In genomic region chr10:21724351-21724750, GRCm38 (mm10) we compare ENCODE assay signal across 31 mouse cellular contexts.
DNase-seq lines count a peak whose midpoint lies in the region; ATAC-seq and TF ChIP-seq lines count a peak whose summit lies in the region.
"Had no signal": no experiment of that assay in that cellular context is flagged by ENCODE, and none has a peak within 500 bp of the region (broad histone marks: within the 10 kb centered on the region; RNA-seq: fewer than 3 reads in every experiment).

No protein-coding gene starts in this region.

- no peak overlapping the region for H3K9ac ChIP-seq in heart, adult 2 months (ENCODE audit: low read depth, low read length)
- H3K9ac ChIP-seq in heart, embryonic 12.5 days = no peak overlapping the region
- H3K9ac ChIP-seq in neural tube, embryonic 15.5 days (replicated peaks) = no peak overlapping the region
- H3K9ac ChIP-seq: forebrain, embryonic 12.5 days; forebrain, postnatal 0 days; hindbrain, embryonic 12.5 days; liver, embryonic 14.5 days; lung, embryonic 15.5 days; midbrain, embryonic 13.5 days; neural tube, embryonic 13.5 days had no signal

- H3K4me2 ChIP-seq in heart, embryonic 12.5 days = no peak overlapping the region
- H3K4me2 ChIP-seq in neural tube, embryonic 15.5 days = no peak overlapping the region
- H3K4me2 ChIP-seq: forebrain, embryonic 12.5 days; hindbrain, embryonic 12.5 days; lung, embryonic 15.5 days; midbrain, embryonic 13.5 days; neural tube, embryonic 13.5 days had no signal

- intact Hi-C loops in gastrocnemius, adult 2 months (cut with DNase I) = no loop called here
- intact Hi-C loops in gastrocnemius, postnatal 36 days (cut with DNase I) = loop anchor here (10.0 kb wide), 1 partner anchor 90 kb away; no protein-coding TSS in a partner anchor
- intact Hi-C loops in heart, adult 2 months (cut with DNase I) = no loop called here
- intact Hi-C loops in heart, postnatal 10 days (cut with DNase I) = no loop called here

- TF ChIP-seq CTCF in gastrocnemius, adult 2 months (IDR thresholded peaks at IDR 0.05) = no peak
- TF ChIP-seq CTCF in heart, adult 2 months (IDR thresholded peaks at IDR 0.05) = no peak

- DNase-seq in gastrocnemius, adult 2 months = peak; percentile 47
- DNase-seq in gastrocnemius, postnatal 36 days = no peak
- peak; percentile 40 to 63 for DNase-seq in heart, adult 2 months
- peak; percentile 33 to 34 for DNase-seq in heart, postnatal 10 days
- DNase-seq in adrenal gland, postnatal 14 days = no peak
- DNase-seq: adrenal gland, postnatal 10 days; cerebellum, adult 18-20 months; cerebellum, postnatal 10 days; forebrain, postnatal 0 days; kidney, adult 9 months; kidney, postnatal 14 days; layer of hippocampus, adult 9-11 months; liver; lung, postnatal 4 days; retina, postnatal 1 day; right cerebral cortex, postnatal 14 days; thymus, postnatal 4 days had no signal

- no peaks in the 10 kb centered on the region for H3K4me1 ChIP-seq in heart, adult 2 months (ENCODE audit: control insufficient read depth, insufficient read depth, low read length)
- no peaks in the 10 kb centered on the region for H3K4me1 ChIP-seq in heart, embryonic 12.5 days (replicated peaks)
- H3K4me1 ChIP-seq in brown adipose tissue, adult 24 weeks (ENCODE audit: control insufficient read depth, insufficient read depth, insufficient read length, low read length) = peaks cover 3% of the 10 kb centered on the region; the same call in 1 of the 2 replicates
- H3K4me1 ChIP-seq in neural tube, embryonic 15.5 days = no peaks in the 10 kb centered on the region
- H3K4me1 ChIP-seq: forebrain, embryonic 12.5 days; hindbrain, embryonic 12.5 days; lung, embryonic 15.5 days; megakaryocyte, embryonic 14.5 days; midbrain, embryonic 13.5 days; neural tube, embryonic 13.5 days had no signal

- ATAC-seq in heart, embryonic 12.5 days (ENCODE audit: insufficient number of reproducible peaks, low FRiP score) = no peak
- no peak for ATAC-seq in neural tube, embryonic 15.5 days (ENCODE audit: low FRiP score)
- ATAC-seq: hindbrain, postnatal 0 days; intestine, embryonic 16.5 days; midbrain, embryonic 13.5 days had no signal

- 0 out of 2 replicates have a peak, but pooled peaks have one; percentile 62 for TF ChIP-seq EP300 in heart, adult 2 months (IDR thresholded peaks at IDR 0.05; ENCODE audit: insufficient read depth, low read depth, low read length)

- peaks cover 2% of the 10 kb centered on the region; the same call in 1 of the 2 replicates for H3K9me3 ChIP-seq in heart, embryonic 12.5 days (replicated peaks)
- H3K9me3 ChIP-seq in neural tube, embryonic 15.5 days (replicated peaks) = no peaks in the 10 kb centered on the region
- H3K9me3 ChIP-seq: forebrain, embryonic 12.5 days; hindbrain, embryonic 12.5 days; lung, embryonic 15.5 days; midbrain, embryonic 13.5 days; neural tube, embryonic 13.5 days had no signal

- no peaks in the 10 kb centered on the region for H3K79me2 ChIP-seq in heart, adult 2 months (replicated peaks; ENCODE audit: control insufficient read depth, insufficient read depth, low read length)

- 49% methylated on average over 3 of the region's 3 CpGs for WGBS in heart, adult 2 months
- WGBS in heart, embryonic 12.5 days = 78% methylated on average over 3 of the region's 3 CpGs
- 85% methylated on average over 3 of the region's 3 CpGs for WGBS in neural tube, embryonic 15.5 days

- TF ChIP-seq POLR2A in heart, adult 2 months (IDR thresholded peaks at IDR 0.05; ENCODE audit: insufficient read depth, low read depth, low read length) = no peak

- H3K36me3 ChIP-seq in heart, adult 2 months (ENCODE audit: control insufficient read depth, insufficient read depth, low read length) = no peaks in the 10 kb centered on the region
- H3K36me3 ChIP-seq in heart, embryonic 12.5 days = no peaks in the 10 kb centered on the region
- no peaks in the 10 kb centered on the region for H3K36me3 ChIP-seq in neural tube, embryonic 15.5 days
- H3K36me3 ChIP-seq: forebrain, embryonic 12.5 days; hindbrain, embryonic 12.5 days; lung, embryonic 15.5 days; midbrain, embryonic 13.5 days; neural tube, embryonic 13.5 days had no signal

- no peak overlapping the region for H3K4me3 ChIP-seq in gastrocnemius, adult 2 months
- H3K4me3 ChIP-seq in heart, adult 2 months = no peak overlapping the region
- H3K4me3 ChIP-seq in heart, embryonic 12.5 days = no peak overlapping the region
- H3K4me3 ChIP-seq in brown adipose tissue, adult 24 weeks (ENCODE audit: insufficient read depth, low read depth, low read length) = no peak overlapping the region
- H3K4me3 ChIP-seq in neural tube, embryonic 15.5 days (replicated peaks) = no peak overlapping the region
- H3K4me3 ChIP-seq: erythroblast, embryonic 14.5 days; forebrain, embryonic 12.5 days; hindbrain, embryonic 12.5 days; lung, embryonic 15.5 days; megakaryocyte, embryonic 14.5 days; midbrain, embryonic 13.5 days; neural tube, embryonic 13.5 days had no signal

- no peaks in the 10 kb centered on the region for H3K27me3 ChIP-seq in heart, adult 2 months (ENCODE audit: control insufficient read depth, insufficient read depth, low read length)
- no peaks in the 10 kb centered on the region for H3K27me3 ChIP-seq in heart, embryonic 12.5 days (replicated peaks)
- no peaks in the 10 kb centered on the region for H3K27me3 ChIP-seq in neural tube, embryonic 15.5 days (replicated peaks)
- H3K27me3 ChIP-seq: CH12.LX; forebrain, embryonic 12.5 days; hindbrain, embryonic 12.5 days; lung, embryonic 15.5 days; midbrain, embryonic 13.5 days; neural tube, embryonic 13.5 days had no signal

- peak overlapping the region; percentile 60 for H3K27ac ChIP-seq in gastrocnemius, adult 2 months
- peak overlapping the region; percentile 53 for H3K27ac ChIP-seq in heart, adult 2 months
- no peak overlapping the region for H3K27ac ChIP-seq in heart, embryonic 12.5 days (ENCODE audit: poor library complexity, severe bottlenecking)
- peak overlapping the region; percentile 54 for H3K27ac ChIP-seq in brown adipose tissue, adult 24 weeks (replicated peaks; ENCODE audit: low read depth, low read length)
- H3K27ac ChIP-seq in neural tube, embryonic 15.5 days (replicated peaks) = no peak overlapping the region
- H3K27ac ChIP-seq: forebrain, embryonic 12.5 days; hindbrain, embryonic 12.5 days; hindbrain, postnatal 0 days; liver, embryonic 14.5 days; lung, embryonic 15.5 days; midbrain, embryonic 13.5 days; neural tube, embryonic 13.5 days had no signal

Comparison
In these comparisons a context has a peak if more than half of its experiments do, and no peak if none do; other contexts are left out.
1. DNase-seq: peak in gastrocnemius, adult 2 months (single experiment), heart, adult 2 months (2 of 2) and heart, postnatal 10 days (2 of 2); none in gastrocnemius, postnatal 36 days (0 of 2) and adrenal gland, postnatal 14 days (single experiment).
2. H3K27ac ChIP-seq: peak in gastrocnemius, adult 2 months (single experiment), heart, adult 2 months (single experiment) and brown adipose tissue, adult 24 weeks (single experiment); none in heart, embryonic 12.5 days (single experiment) and neural tube, embryonic 15.5 days (single experiment).